Mouse (Mus musculus): ENCODE data around the gene Slc39a11. TPM values are rescaled to one million over a fixed set of nuclear protein-coding genes. Genes with fewer than 3 reads are reported as not detected.
A peak's percentile ranks its signal among the peaks of the same experiment; 100 is the strongest.

Gene Slc39a11
- polyA plus RNA-seq, 1 experiment from 2014 or later = 15.1 TPM

GRCm38 (mm10) chr11:113505551-113506160 lies 144.2 kb downstream of the Slc39a11 start:
- TF ChIP-seq EP300 (IDR thresholded peaks at IDR 0.05) (no peak), CTCF (IDR thresholded peaks at IDR 0.05) (no peak)
- Histone ChIP-seq H3K4me2 (replicated peaks; ENCODE audit: low read depth, low read length) (no peak overlapping the region), H3K9ac (replicated peaks; ENCODE audit: low read depth) (no peak overlapping the region), H3K36me3 (ENCODE audit: insufficient read depth, low read length) (no peaks in the 10 kb centered on the region), H3K9me3 (ENCODE audit: low read length) (no peaks in the 10 kb centered on the region), H3K4me3 (ENCODE audit: low read depth, low read length) (no peak overlapping the region), H3K27me3 (replicated peaks; ENCODE audit: insufficient read depth, low read length) (no peaks in the 10 kb centered on the region), H3K4me1 (ENCODE audit: insufficient read depth, low read depth, low read length) (no peaks in the 10 kb centered on the region), H3K27ac (ENCODE audit: low read length) (no peak overlapping the region)
- ATAC-seq = peak; percentile 81
- DNase-seq (ENCODE audit: low spot score) = peak; percentile 68
- WGBS = 61% methylated on average over 12 of the region's 12 CpGs

- Histone ChIP-seq H3K9me3 (ENCODE audit: low read length) (no peaks in the 10 kb centered on the region), H3K36me3 (ENCODE audit: insufficient read depth, low read length) (no peaks in the 10 kb centered on the region), H3K27me3 (replicated peaks; ENCODE audit: insufficient read depth, low read length) (no peaks in the 10 kb centered on the region), H3K9ac (replicated peaks; ENCODE audit: low read depth) (no peak overlapping the region), H3K27ac (ENCODE audit: low read length) (no peak overlapping the region), H3K4me2 (replicated peaks; ENCODE audit: low read depth, low read length) (no peak overlapping the region), H3K4me1 (ENCODE audit: insufficient read depth, low read depth, low read length) (no peaks in the 10 kb centered on the region), H3K4me3 (ENCODE audit: low read depth, low read length) (no peak overlapping the region)
- WGBS = 42% methylated on average over 11 of the region's 11 CpGs
- TF ChIP-seq CTCF (IDR thresholded peaks at IDR 0.05) (no peak), EP300 (IDR thresholded peaks at IDR 0.05) (no peak)
- no peak for DNase-seq (ENCODE audit: low spot score)
- ATAC-seq = no peak
These were observed 145.3 kb downstream of the Slc39a11 start for GRCm38 (mm10) chr11:113504459-113505062.

- DNase-seq (ENCODE audit: low spot score) = no peak
- Histone ChIP-seq H3K4me1 (ENCODE audit: insufficient read depth, low read depth, low read length) (no peaks in the 10 kb centered on the region), H3K4me3 (ENCODE audit: low read depth, low read length) (no peak overlapping the region), H3K4me2 (replicated peaks; ENCODE audit: low read depth, low read length) (no peak overlapping the region), H3K9me3 (ENCODE audit: low read length) (no peaks in the 10 kb centered on the region), H3K9ac (replicated peaks; ENCODE audit: low read depth) (no peak overlapping the region), H3K27ac (ENCODE audit: low read length) (no peak overlapping the region), H3K36me3 (ENCODE audit: insufficient read depth, low read length) (no peaks in the 10 kb centered on the region), H3K27me3 (replicated peaks; ENCODE audit: insufficient read depth, low read length) (no peaks in the 10 kb centered on the region)
- TF ChIP-seq CTCF (IDR thresholded peaks at IDR 0.05) (no peak), EP300 (IDR thresholded peaks at IDR 0.05) (no peak)
- ATAC-seq = no peak
- WGBS = 85% methylated on average over 6 of the region's 6 CpGs
These were observed 146.9 kb downstream of the Slc39a11 start for GRCm38 (mm10) chr11:113502968-113503367.

DNA sequence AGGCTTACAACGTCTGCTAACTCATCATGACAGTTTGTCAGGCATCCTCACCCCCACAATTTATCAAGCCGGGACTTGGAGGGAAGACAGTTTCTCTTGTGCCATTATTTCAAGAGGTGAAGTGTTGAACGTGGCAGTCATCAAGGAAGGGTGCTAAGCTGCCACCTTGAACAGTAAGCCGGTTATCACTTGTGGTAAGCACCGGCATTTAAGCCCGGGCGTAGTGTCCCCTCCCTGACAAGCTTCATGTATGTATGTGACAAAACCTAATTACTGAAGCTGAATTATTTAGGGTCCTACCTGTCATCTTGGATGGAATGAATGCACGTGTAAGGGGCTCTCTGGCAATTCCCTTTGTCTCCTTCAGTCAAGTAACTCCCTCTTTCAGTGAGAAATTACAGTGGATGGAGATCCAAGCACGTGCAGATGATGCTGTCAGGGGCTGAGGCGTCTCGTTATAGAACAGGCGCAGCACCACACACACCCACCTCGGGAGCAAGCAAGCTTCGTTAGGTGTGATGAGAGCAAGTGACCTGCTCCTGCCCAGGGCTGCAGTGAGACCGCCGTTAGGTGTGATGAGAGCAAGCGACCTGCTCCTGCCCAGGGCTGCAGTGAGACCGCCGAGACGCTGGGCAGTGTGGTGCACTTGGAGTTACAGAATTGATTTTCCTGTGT lies 149.1 kb downstream of the Slc39a11 start:
- H3K27me3 ChIP-seq (replicated peaks; ENCODE audit: insufficient read depth, low read length) = no peaks in the 10 kb centered on the region
- H3K36me3 ChIP-seq (ENCODE audit: insufficient read depth, low read length) = no peaks in the 10 kb centered on the region
- H3K27ac ChIP-seq (ENCODE audit: low read length) = no peak overlapping the region
- H3K4me3 ChIP-seq (ENCODE audit: low read depth, low read length) = no peak overlapping the region
- TF ChIP-seq EP300 (IDR thresholded peaks at IDR 0.05) (no peak), CTCF (IDR thresholded peaks at IDR 0.05) (no peak)
- no peaks in the 10 kb centered on the region for H3K9me3 ChIP-seq (ENCODE audit: low read length)
- no peak overlapping the region for H3K9ac ChIP-seq (replicated peaks; ENCODE audit: low read depth)
- WGBS = 75% methylated on average over 20 of the region's 20 CpGs
- no peak overlapping the region for H3K4me2 ChIP-seq (replicated peaks; ENCODE audit: low read depth, low read length)
- H3K4me1 ChIP-seq (ENCODE audit: insufficient read depth, low read depth, low read length) = no peaks in the 10 kb centered on the region
- DNase-seq (ENCODE audit: low spot score) (no peak), ATAC-seq (no peak)

- TF ChIP-seq CTCF (IDR thresholded peaks at IDR 0.05) (peak; percentile 75), EP300 (IDR thresholded peaks at IDR 0.05) (no peak)
- no peaks in the 10 kb centered on the region for H3K27me3 ChIP-seq (replicated peaks; ENCODE audit: insufficient read depth, low read length)
- peak; percentile 19 for DNase-seq (ENCODE audit: low spot score)
These were observed 151.0 kb downstream of the Slc39a11 start for GRCm38 (mm10) chr11:113498889-113499288.

DNA sequence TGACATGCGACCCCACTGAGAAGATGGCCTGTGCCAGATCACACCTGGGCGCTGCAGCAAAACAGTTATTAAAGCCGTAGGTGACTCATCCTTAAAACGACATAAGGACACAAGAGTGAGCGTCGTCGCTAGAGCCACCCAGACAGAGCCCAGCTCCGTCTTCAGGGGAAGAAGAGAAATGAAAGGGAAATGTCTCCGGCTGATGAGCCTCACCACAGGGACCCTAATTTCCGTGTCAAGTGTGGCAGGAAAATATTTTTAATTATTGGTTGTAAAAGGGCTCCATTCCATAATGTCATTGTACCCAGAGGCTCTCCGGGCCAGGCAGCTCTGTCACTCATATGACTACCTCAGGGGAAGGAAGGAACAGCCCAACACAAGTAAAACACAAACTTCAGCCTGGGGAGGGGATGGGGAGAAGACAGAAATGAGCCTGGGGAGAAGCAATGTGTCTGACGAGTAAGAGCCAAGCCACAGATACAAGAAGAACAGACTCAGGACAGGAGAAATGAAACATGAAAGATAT lies 155.8 kb downstream of the Slc39a11 start:
- no peaks in the 10 kb centered on the region for H3K36me3 ChIP-seq (ENCODE audit: insufficient read depth, low read length)
- no peak overlapping the region for H3K4me3 ChIP-seq (ENCODE audit: low read depth, low read length)
- H3K27ac ChIP-seq (ENCODE audit: low read length) = no peak overlapping the region
- H3K4me2 ChIP-seq (replicated peaks; ENCODE audit: low read depth, low read length) = no peak overlapping the region
- no peaks in the 10 kb centered on the region for H3K9me3 ChIP-seq (ENCODE audit: low read length)
- ATAC-seq (no peak), DNase-seq (ENCODE audit: low spot score) (no peak)
- H3K27me3 ChIP-seq (replicated peaks; ENCODE audit: insufficient read depth, low read length) = no peaks in the 10 kb centered on the region
- H3K9ac ChIP-seq (replicated peaks; ENCODE audit: low read depth) = no peak overlapping the region
- WGBS = 87% methylated on average over 12 of the region's 12 CpGs
- no peaks in the 10 kb centered on the region for H3K4me1 ChIP-seq (ENCODE audit: insufficient read depth, low read depth, low read length)
- no peak for TF ChIP-seq EP300 (IDR thresholded peaks at IDR 0.05)
- no peak for TF ChIP-seq CTCF (IDR thresholded peaks at IDR 0.05)

More at GRCm38 (mm10) chr11:113498889-113499288, 151.0 kb downstream of the Slc39a11 start:
- WGBS = 59% methylated on average over 9 of the region's 9 CpGs
- Histone ChIP-seq H3K9me3 (ENCODE audit: low read length) (no peaks in the 10 kb centered on the region), H3K4me2 (replicated peaks; ENCODE audit: low read depth, low read length) (no peak overlapping the region), H3K4me3 (ENCODE audit: low read depth, low read length) (no peak overlapping the region), H3K4me1 (ENCODE audit: insufficient read depth, low read depth, low read length) (no peaks in the 10 kb centered on the region), H3K27ac (ENCODE audit: low read length) (no peak overlapping the region), H3K9ac (replicated peaks; ENCODE audit: low read depth) (no peak overlapping the region), H3K36me3 (ENCODE audit: insufficient read depth, low read length) (no peaks in the 10 kb centered on the region)
- no peak for ATAC-seq

Data from lung, postnatal 0 days (tissue).